Mouse (Mus musculus) embryonic facial prominence, embryonic 10.5 days (tissue): ENCODE results near the gene Aff3. TPM values are rescaled to one million over a fixed set of nuclear protein-coding genes. Genes with fewer than 3 reads are reported as not detected.
A peak's percentile ranks its signal among the peaks of the same experiment; 100 is the strongest.
"Not testable (repeated sequence)": the region's sequence is repeated elsewhere in the genome, so short reads cannot be mapped to it uniquely, and the experiment has no call there.

ENCODE experiments used
- DNase-seq: peaks from one replicate; pipeline ENCODE4 v3.0.0-alpha.2; 2017; ENCODE audit warnings: low spot score
- H3K27ac ChIP-seq: fragments of 300-500 bp; sonication (generic); replicated peaks from 2 replicates; pipeline ENCODE4 v1.5.1; 2016; ENCODE audit warnings: mild to moderate bottlenecking
- H3K27me3 ChIP-seq: fragments of 300-500 bp; sonication (generic); replicated peaks from 2 replicates; pipeline ENCODE4 v1.6.1; 2016; ENCODE audit warnings: low read depth, mild to moderate bottlenecking; ENCODE audit not compliant: poor library complexity, severe bottlenecking
- H3K36me3 ChIP-seq: fragments of 300-500 bp; sonication (generic); replicated peaks from 2 replicates; pipeline ENCODE4 v1.6.1; 2016; ENCODE audit warnings: mild to moderate bottlenecking, moderate library complexity
- H3K4me1 ChIP-seq: fragments of 300-500 bp; sonication (generic); 2 replicates; pipeline ENCODE4 v1.6.1; 2016
- H3K4me3 ChIP-seq: fragments of 300-500 bp; sonication (generic); 2 replicates; pipeline ENCODE4 v1.5.1; 2016; ENCODE audit warnings: mild to moderate bottlenecking, moderate library complexity
- H3K9me3 ChIP-seq: fragments of 300-500 bp; sonication (generic); 2 replicates; pipeline ENCODE4 v1.6.1; 2016; ENCODE audit warnings: mild to moderate bottlenecking
- WGBS: fragments of 180-500 bp; shearing (Covaris S2); methylation state at CpG from one replicate; pipeline ENCODE4 v1.1.7; 2016; 5-methylcytosine and 5-hydroxymethylcytosine counted together
- polyA plus RNA-seq: library from polyadenylated mRNA; unstranded; fragments of >200 nt; fragmentation: Nextera tagmentation; extraction: Ambion mirVana; gene quantifications from 2 replicates; pipeline ENCODE4 v1.2.1, GENCODE M21; 2016

Aff3 gene
- polyA plus RNA-seq, 1 experiment from 2014 or later, result 8.7 TPM

DNA sequence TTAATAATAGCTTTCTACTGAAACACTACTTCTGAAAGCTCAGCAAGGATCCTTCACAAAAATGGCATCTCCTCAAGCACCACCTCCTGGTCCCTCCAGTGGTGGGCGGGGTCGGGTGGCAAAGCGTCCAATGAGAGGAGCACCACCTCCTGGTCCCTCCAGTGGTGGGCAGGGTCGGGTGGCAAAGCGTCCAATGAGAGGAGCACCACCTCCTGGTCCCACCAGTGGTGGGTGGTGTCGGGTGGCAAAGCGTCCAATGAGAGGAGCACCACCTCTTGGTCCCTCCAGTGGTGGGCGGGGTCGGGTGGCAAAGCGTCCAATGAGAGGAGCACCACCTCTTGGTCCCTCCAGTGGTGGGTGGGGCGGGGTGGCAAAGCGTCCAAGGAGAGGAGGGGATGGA lies 234.4 kb downstream of the Aff3 start:
- H3K4me1 ChIP-seq, H3K27me3 ChIP-seq, DNase-seq, H3K9me3 ChIP-seq, H3K4me3 ChIP-seq, H3K36me3 ChIP-seq, H3K27ac ChIP-seq: not testable (repeated sequence)
- 94% methylated on average over 12 of the region's 12 CpGs for WGBS

DNA sequence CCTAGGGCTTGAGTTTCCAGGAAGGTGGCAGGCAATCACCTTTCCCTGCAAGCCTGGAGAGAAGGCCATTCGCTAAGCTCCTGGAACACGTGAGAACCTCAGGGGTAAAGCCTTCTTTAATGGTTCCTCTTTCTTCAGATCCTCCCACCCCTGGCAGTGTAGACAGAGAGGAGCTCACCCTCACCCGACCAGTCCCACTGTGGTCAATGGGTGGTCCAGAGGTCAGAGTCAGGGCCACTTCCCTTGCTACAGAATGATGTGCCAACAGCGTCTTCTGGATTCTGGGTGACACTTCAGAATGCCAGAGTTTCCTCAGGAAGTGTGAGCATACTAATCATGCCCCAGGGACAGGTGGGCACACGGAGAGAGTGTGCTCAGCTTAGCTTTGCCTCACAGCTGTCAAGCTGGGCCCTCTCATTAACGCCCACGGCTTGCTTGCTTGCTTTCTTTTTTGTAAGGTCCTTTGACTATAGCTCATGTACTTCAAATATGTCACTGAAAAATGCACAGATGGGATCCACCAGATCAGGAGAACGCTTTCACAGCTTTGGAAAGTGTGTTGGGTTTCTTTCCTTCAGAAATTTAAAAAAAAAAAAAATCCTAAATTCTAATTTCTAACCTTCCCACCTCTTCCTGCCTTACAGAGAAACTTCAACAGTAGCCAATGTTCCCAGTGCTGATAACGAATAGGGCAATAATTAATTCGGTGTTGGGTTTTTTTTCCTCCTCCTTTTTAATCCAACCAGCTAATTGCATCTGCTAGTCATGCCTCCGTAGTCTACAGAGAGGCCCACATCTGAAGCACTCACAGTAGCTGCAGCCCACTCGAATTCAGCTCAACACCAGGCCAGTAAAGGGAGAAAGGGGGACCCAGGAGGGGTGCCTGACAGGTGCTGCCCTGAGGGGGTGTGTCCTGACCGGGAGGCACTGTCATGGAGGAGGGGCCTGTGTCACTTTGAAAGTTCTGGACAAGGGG lies 235.8 kb downstream of the Aff3 start:
- peaks cover 5% of the 10 kb centered on the region; the same call in 1 of the 2 replicates for H3K36me3 ChIP-seq
- H3K9me3 ChIP-seq, result no peaks in the 10 kb centered on the region
- WGBS, result 77% methylated on average over 13 of the region's 13 CpGs
- H3K27me3 ChIP-seq, result no peaks in the 10 kb centered on the region
- DNase-seq, result no peak
- peaks cover 3% of the 10 kb centered on the region for H3K4me1 ChIP-seq
- no peak overlapping the region for H3K4me3 ChIP-seq
- H3K27ac ChIP-seq, result no peak overlapping the region

DNA sequence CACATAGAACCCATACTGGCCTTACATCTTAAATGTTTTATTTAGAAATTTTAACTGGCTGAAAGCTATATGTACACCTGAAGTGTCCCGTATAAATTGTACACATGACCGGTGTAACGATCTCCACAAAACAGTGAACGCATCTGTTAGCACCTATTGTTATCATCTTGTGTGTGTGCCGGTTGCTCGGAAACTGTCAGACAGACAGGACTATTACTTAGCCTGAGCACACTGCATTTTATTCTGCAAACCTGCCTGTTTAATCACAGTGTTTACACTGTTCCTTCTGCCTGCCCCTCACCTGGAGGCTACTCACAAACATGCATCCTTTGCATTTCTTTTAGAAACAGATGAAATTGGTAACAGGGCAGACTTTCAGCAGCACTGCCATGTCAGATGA lies 241.8 kb downstream of the Aff3 start:
- DNase-seq, result no peak
- Histone ChIP-seq H3K9me3 (no peaks in the 10 kb centered on the region), H3K36me3 (no peaks in the 10 kb centered on the region; the same call in 1 of the 2 replicates), H3K4me1 (peaks cover 9% of the 10 kb centered on the region), H3K4me3 (no peak overlapping the region), H3K27me3 (no peaks in the 10 kb centered on the region), H3K27ac (no peak overlapping the region)
- WGBS, result 94% methylated on average over 6 of the region's 6 CpGs

DNA sequence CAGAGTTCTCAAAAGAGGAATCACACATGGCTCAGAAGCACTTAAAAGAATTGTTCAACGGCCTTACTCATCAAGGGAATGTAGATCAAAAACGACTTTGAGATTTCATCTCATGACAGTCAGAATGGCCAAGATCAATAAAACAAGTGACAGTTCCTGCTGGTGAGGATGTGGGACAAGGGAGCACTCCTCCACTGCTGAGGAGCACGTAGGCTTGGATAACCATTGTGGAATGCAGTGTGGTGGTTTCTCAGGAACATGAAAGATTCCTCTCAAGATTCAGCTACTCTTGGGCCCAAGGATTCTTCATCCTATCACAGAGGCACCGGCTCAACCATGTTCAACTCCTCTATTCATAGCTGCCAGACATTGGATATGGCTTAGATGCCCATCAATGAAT lies 245.4 kb downstream of the Aff3 start:
- no peak for DNase-seq
- Histone ChIP-seq H3K4me3 (no peak overlapping the region), H3K27me3 (no peaks in the 10 kb centered on the region), H3K9me3 (no peaks in the 10 kb centered on the region), H3K36me3 (no peaks in the 10 kb centered on the region; the same call in 1 of the 2 replicates), H3K4me1 (peaks cover 15% of the 10 kb centered on the region), H3K27ac (no peak overlapping the region)
- WGBS, result 91% methylated on average over 4 of the region's 4 CpGs

DNA sequence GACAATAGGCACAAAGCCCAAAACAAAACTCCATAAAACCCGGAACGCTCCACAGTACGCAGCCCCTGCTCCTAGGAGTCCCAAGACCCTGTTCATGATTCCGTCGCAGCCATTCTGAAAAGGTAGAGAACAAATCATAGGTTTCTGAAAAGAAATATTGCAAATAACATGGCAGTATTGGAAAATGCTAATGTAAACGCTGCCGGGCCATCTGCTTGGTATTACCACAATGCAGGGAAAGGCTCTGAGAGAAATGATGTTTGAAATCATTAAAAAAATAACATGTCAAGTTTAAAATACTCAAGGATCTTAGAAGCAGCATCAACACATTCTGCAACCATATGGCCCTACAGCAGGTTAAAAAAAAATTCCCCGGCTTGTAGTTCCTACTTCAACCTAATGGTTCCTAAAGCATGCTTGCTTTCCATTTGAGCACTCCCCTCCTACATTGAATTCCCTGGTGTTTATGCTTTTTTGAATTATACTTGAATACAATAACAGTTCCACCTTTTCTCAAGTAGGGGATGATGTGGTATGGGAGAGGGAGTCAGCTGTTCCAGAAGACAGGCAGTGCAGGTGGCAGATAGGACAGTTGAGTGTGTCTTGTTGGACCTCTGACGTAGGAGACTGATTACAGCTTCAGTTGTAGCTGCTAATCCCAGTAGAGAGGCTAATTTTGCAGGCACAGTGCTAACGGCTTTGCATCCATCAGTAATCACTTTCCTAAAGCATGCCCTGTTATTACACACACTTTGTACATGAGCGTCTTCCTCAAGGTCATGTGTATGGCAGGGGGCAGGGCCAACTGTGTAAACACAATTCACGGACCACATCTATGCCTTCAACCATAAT lies 246.3 kb downstream of the Aff3 start:
- WGBS, result 85% methylated on average over 12 of the region's 12 CpGs
- DNase-seq, result no peak
- no peaks in the 10 kb centered on the region for H3K27me3 ChIP-seq
- no peak overlapping the region for H3K4me3 ChIP-seq
- H3K9me3 ChIP-seq, result no peaks in the 10 kb centered on the region
- no peaks in the 10 kb centered on the region; the same call in 1 of the 2 replicates for H3K36me3 ChIP-seq
- no peak overlapping the region for H3K27ac ChIP-seq
- H3K4me1 ChIP-seq, result peaks cover 15% of the 10 kb centered on the region

DNA sequence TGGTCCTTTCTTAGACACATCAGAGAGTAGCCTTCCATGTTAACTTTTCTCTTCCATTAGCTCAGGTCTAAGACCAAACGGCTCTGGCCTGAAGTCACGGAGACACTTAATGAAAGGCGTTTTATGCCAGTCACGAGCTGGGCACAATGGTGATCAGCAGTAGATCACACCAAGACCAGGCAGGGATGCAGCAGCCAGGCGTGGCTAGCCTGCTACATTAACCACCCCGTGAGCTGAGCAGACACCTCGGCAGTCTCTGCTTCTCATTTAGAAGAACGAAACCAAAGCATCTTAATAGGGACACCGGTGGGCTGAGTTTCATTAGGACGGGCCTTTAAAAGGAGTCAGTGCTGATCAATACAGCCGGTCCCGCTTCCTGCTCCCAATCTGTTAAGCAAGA lies 247.6 kb downstream of the Aff3 start:
- no peak overlapping the region for H3K27ac ChIP-seq
- no peak for DNase-seq
- H3K4me1 ChIP-seq, result peaks cover 15% of the 10 kb centered on the region
- H3K27me3 ChIP-seq, result no peaks in the 10 kb centered on the region
- H3K36me3 ChIP-seq, result no peaks in the 10 kb centered on the region
- H3K4me3 ChIP-seq, result no peak overlapping the region
- H3K9me3 ChIP-seq, result no peaks in the 10 kb centered on the region
- WGBS, result 80% methylated on average over 12 of the region's 12 CpGs

DNA sequence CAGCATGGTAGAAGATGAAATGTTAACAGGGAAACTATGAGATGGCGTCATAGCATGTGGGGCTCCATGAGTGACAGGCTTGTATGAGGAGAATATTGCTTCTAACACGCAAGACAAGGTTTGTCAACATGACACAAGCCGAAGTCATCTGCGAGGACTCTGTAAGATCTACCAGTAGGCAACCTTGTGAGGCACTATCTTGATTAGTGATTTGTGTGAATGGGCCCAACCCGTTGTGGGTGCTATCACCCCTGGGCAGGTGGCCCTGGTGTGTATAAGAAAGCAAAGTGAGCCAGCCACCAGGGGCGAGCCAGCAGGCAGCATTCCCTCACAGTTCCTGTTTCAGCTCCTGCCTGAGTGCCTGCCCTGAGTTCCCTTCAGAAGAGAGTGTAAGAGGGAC lies 249.2 kb downstream of the Aff3 start:
- no peak for DNase-seq
- Histone ChIP-seq H3K27ac (no peak overlapping the region), H3K36me3 (no peaks in the 10 kb centered on the region), H3K9me3 (no peaks in the 10 kb centered on the region), H3K4me3 (no peak overlapping the region), H3K27me3 (no peaks in the 10 kb centered on the region), H3K4me1 (peaks cover 21% of the 10 kb centered on the region)
- 90% methylated on average over 6 of the region's 6 CpGs for WGBS

DNA sequence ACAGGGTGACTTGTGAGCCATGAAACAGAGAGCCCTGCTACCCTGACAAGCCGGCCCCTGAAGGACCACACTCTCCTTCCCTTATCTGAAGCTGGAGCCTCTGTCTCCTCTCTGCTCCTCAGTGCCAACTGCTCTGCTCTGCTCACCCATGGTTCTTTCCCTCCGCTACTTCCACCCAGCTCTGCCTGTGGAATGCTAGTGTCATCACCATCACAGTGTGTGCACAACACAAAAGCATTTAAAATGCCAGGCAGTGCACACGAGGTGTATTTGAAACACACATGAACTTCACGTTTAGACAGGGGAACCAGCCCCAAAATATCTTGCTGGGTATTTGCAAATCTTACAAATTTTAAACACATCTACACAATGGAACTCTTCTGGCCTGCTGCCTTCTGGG lies 253.6 kb downstream of the Aff3 start:
- no peaks in the 10 kb centered on the region for H3K9me3 ChIP-seq
- DNase-seq, result no peak
- H3K27ac ChIP-seq, result no peak overlapping the region
- H3K36me3 ChIP-seq, result no peaks in the 10 kb centered on the region
- H3K4me1 ChIP-seq, result peaks cover 10% of the 10 kb centered on the region
- no peaks in the 10 kb centered on the region for H3K27me3 ChIP-seq
- 77% methylated on average over 4 of the region's 4 CpGs for WGBS
- H3K4me3 ChIP-seq, result no peak overlapping the region

DNA sequence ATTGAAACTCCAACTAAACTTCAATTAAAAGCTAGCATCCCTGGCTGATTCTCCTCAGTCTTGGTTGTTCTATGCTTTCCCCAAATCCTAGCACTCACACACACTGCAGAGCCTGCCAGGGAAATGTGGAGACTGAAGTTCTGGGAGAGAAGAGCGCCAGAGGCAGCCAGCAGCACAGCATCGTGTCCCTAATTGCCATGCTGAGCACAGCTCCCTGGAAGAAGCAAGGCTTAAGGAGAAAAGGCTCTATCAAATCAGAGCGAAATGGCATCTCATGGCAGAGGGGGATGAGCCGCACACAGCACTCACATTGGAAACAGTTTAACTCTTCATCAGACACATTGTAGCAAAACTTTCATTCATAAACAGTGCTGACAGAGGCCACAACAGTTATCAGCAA lies 254.3 kb downstream of the Aff3 start:
- DNase-seq, result no peak
- no peaks in the 10 kb centered on the region for H3K9me3 ChIP-seq
- H3K4me1 ChIP-seq, result peaks cover 10% of the 10 kb centered on the region
- H3K4me3 ChIP-seq, result no peak overlapping the region
- H3K27me3 ChIP-seq, result no peaks in the 10 kb centered on the region
- H3K36me3 ChIP-seq, result no peaks in the 10 kb centered on the region
- 23% methylated on average over 4 of the region's 4 CpGs for WGBS
- H3K27ac ChIP-seq, result peak overlapping the region; percentile 24

DNA sequence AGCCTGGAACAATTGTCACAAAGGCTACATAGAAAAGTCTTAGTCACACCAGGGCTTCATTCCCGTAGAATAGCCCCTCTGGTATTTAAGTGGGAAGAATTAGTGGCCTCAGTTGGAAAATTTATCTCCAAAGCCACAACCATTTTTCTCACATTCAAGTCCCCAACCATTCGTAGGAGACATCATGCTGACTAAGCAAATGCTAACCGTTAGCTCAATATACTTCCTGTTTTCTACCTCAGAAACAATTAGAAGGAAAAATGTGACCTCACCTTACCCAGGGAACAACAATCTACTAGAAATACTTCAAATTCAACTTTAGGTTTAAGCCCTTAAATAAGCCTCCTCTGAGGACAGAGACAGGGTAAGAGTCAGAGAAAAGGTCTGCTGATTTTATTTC lies 256.5 kb downstream of the Aff3 start:
- DNase-seq, result no peak
- H3K27ac ChIP-seq, result no peak overlapping the region
- H3K4me1 ChIP-seq, result peaks cover 16% of the 10 kb centered on the region
- WGBS, result 85% methylated on average over 3 of the region's 3 CpGs
- no peaks in the 10 kb centered on the region for H3K9me3 ChIP-seq
- H3K4me3 ChIP-seq, result no peak overlapping the region
- H3K36me3 ChIP-seq, result peaks cover 4% of the 10 kb centered on the region; the same call in 1 of the 2 replicates
- no peaks in the 10 kb centered on the region for H3K27me3 ChIP-seq

DNA sequence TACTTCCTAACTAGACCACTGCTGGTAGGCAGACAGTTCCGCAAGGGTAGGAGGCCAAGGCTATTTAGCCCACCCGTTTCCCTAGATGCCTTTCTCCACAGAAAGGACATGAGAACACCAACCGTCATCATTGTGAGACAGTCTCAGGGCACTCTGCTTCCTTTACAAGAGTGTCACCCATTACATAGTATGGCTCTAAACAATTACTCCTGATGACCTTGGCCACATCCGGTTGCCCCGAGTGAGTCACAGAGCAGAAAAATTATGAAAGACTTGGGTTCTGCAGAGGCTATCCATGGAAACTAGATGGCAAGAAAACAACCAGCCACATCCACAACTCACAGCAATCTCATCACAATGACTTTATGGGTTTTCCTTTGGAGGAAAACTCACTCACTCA lies 261.0 kb downstream of the Aff3 start:
- H3K27me3 ChIP-seq, result no peaks in the 10 kb centered on the region
- 80% methylated on average over 5 of the region's 5 CpGs for WGBS

DNA sequence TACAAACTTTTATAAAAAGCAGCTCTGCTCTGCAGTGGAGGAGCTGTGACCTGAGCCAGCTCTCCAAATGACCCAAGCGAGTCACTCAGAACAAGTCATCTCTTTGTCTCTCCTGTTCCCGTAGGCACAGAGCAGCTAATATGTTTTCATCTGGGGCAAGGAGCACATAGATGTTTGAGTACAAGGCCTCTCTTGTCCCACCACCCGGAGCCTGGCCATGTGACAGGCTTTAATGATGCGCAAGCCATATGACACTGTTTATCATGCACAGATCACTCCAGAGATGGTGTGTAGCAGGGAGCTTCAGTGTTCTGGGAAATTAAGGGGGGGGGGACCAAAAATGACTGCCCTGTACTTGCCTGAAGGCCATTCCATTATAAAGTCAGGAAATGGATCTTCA lies 262.9 kb downstream of the Aff3 start:
- peaks cover 4% of the 10 kb centered on the region; the same call in 1 of the 2 replicates for H3K36me3 ChIP-seq
- H3K27me3 ChIP-seq, result no peaks in the 10 kb centered on the region
- H3K4me1 ChIP-seq, result peaks cover 51% of the 10 kb centered on the region
- peak; percentile 53 for DNase-seq
- H3K27ac ChIP-seq, result no peak overlapping the region
- H3K9me3 ChIP-seq, result no peaks in the 10 kb centered on the region
- no peak overlapping the region for H3K4me3 ChIP-seq
- 38% methylated on average over 4 of the region's 4 CpGs for WGBS

More for the DNA sequence above, 261.0 kb downstream of the Aff3 start:
- H3K27ac ChIP-seq, result 0 out of 2 replicates have a peak overlapping the region, but pooled peaks have one; percentile 15
- H3K4me3 ChIP-seq, result no peak overlapping the region
- no peaks in the 10 kb centered on the region for H3K9me3 ChIP-seq
- peaks cover 33% of the 10 kb centered on the region for H3K4me1 ChIP-seq
- peaks cover 4% of the 10 kb centered on the region; the same call in 1 of the 2 replicates for H3K36me3 ChIP-seq
- DNase-seq, result no peak
